Mouse (Mus musculus): ENCODE measurements around the gene Pif1.

- TF ChIP-seq CTCF (conservative IDR thresholded peaks at IDR 0.05 in 1 of 2, IDR thresholded peaks at IDR 0.05 in 1 of 2; ENCODE audit: low read depth in 2 of 2, low read length in 2 of 2) (no peak), MYC (IDR thresholded peaks at IDR 0.05; ENCODE audit: low read depth, low read length) (no peak), TBP (conservative IDR thresholded peaks at IDR 0.05; ENCODE audit: low read depth, low read length) (no peak), ZNF384 (IDR thresholded peaks at IDR 0.05; ENCODE audit: low read depth, low read length) (no peak), E2F4 (IDR thresholded peaks at IDR 0.05; ENCODE audit: insufficient replicate concordance, low read depth, low read length) (no peak), GABPA (IDR thresholded peaks at IDR 0.05; ENCODE audit: insufficient replicate concordance, low read depth, low read length) (no peak)
Observed at GRCm38 (mm10) chr9:65641446-65642052, 54.6 kb downstream of the Pif1 start.
